Mouse (Mus musculus) MEL (cell line): ENCODE results near the gene Vamp2. TPM values are rescaled to one million over a fixed set of nuclear protein-coding genes. Genes with fewer than 3 reads are reported as not detected.
"Not testable (repeated sequence)": the region's sequence is repeated elsewhere in the genome, so short reads cannot be mapped to it uniquely, and the experiment has no call there.

ENCODE experiments used
- DNase-seq: peaks from one replicate; pipeline ENCODE4 v3.0.0; 2011; ENCODE audit warnings: low read depth, low spot score
- H3K27ac ChIP-seq: 2 replicates; pipeline ENCODE4 v1.5.1; 2012; ENCODE audit warnings: low read depth, mild to moderate bottlenecking, control low read depth, low read length, moderate library complexity; ENCODE audit not compliant: control insufficient read depth
- H3K27me3 ChIP-seq, 2 experiments: fragments of 150-350 bp in 1 of 2; sonication (generic) in 1 of 2; 2 replicates each; pipeline ENCODE4 v1.6.1; 2012; ENCODE audit warnings: low read length in 2 of 2, mild to moderate bottlenecking in 2 of 2, improper control_type of control experiment in 1 of 2, moderate library complexity in 1 of 2; ENCODE audit not compliant: insufficient read depth in 2 of 2, control insufficient read depth in 1 of 2
- H3K36me3 ChIP-seq, 2 experiments: 2 replicates each; pipeline ENCODE4 v1.6.1; 2012 to 2014; ENCODE audit warnings: low read length in 2 of 2, improper control_type of control experiment in 1 of 2, inconsistent platforms in 1 of 2, mild to moderate bottlenecking in 1 of 2; ENCODE audit not compliant: insufficient read depth in 2 of 2, control insufficient read depth in 1 of 2
- H3K4me1 ChIP-seq, 2 experiments: fragments of 150-350 bp in 1 of 2; sonication (generic) in 1 of 2; 2 replicates each; pipeline ENCODE4 v1.6.1; 2012; ENCODE audit warnings: low read length in 2 of 2, improper control_type of control experiment in 1 of 2, mild to moderate bottlenecking in 1 of 2; ENCODE audit not compliant: insufficient read depth in 2 of 2, control insufficient read depth in 1 of 2
- H3K4me3 ChIP-seq, 2 experiments: fragments of 150-350 bp in 1 of 2; sonication (generic) in 1 of 2; 2 replicates each; pipeline ENCODE4 v1.5.1; 2012; ENCODE audit warnings: low read depth in 2 of 2, low read length in 2 of 2, mild to moderate bottlenecking in 2 of 2, moderate library complexity in 2 of 2, control low read depth in 1 of 2, improper control_type of control experiment in 1 of 2; ENCODE audit not compliant: control insufficient read depth in 1 of 2, insufficient read depth in 1 of 2
- H3K79me2 ChIP-seq: 2 replicates; pipeline ENCODE4 v1.6.1; 2012; ENCODE audit warnings: mild to moderate bottlenecking, low read length, moderate library complexity; ENCODE audit not compliant: control insufficient read depth, poor library complexity, insufficient read depth
- H3K9ac ChIP-seq: 2 replicates; pipeline ENCODE4 v1.6.1; 2012; ENCODE audit warnings: low read depth, mild to moderate bottlenecking, control low read depth, low read length, moderate library complexity; ENCODE audit not compliant: control insufficient read depth, poor library complexity, severe bottlenecking
- H3K9me3 ChIP-seq: fragments of 150-350 bp; sonication (generic); replicated peaks from 2 replicates; pipeline ENCODE4 v1.6.1; 2012; ENCODE audit warnings: mild to moderate bottlenecking, low read length, improper control_type of control experiment, moderate library complexity; ENCODE audit not compliant: insufficient read depth
- BHLHE40 ChIP-seq: IDR thresholded peaks from 2 replicates; pipeline ENCODE4 v1.6.1; 2012; ENCODE audit warnings: low read depth, mild to moderate bottlenecking, inconsistent platforms, low read length, improper control_type of control experiment, borderline replicate concordance
- CHD2 ChIP-seq: IDR thresholded peaks from 2 replicates; pipeline ENCODE4 v1.6.1; 2011; ENCODE audit warnings: low read length, improper control_type of control experiment
- CTCF ChIP-seq, 3 experiments: IDR thresholded peaks in 2 of 3; conservative IDR thresholded peaks in 1 of 3; 2 replicates each; pipeline ENCODE4 v1.5.1; 2011 to 2012; ENCODE audit warnings: low read length in 3 of 3, low read depth in 2 of 3, mild to moderate bottlenecking in 2 of 3, improper control_type of control experiment in 1 of 3, inconsistent platforms in 1 of 3, mixed read lengths in 1 of 3, moderate library complexity in 1 of 3; ENCODE audit not compliant: control insufficient read depth in 1 of 3, insufficient read depth in 1 of 3, poor library complexity in 1 of 3, severe bottlenecking in 1 of 3
- ELF1 ChIP-seq: IDR thresholded peaks from 2 replicates; pipeline ENCODE4 v1.6.1; 2014; ENCODE audit warnings: low read depth, mild to moderate bottlenecking, inconsistent platforms, low read length, improper control_type of control experiment, moderate library complexity
- EP300 ChIP-seq, 2 experiments: IDR thresholded peaks; 2 replicates each; pipeline ENCODE4 v1.6.1; 2011; ENCODE audit warnings: improper control_type of control experiment in 2 of 2, low read length in 2 of 2, low read depth in 1 of 2, mild to moderate bottlenecking in 1 of 2
- GATA1 ChIP-seq: IDR thresholded peaks from 2 replicates; pipeline ENCODE4 v1.6.1; 2011; ENCODE audit warnings: low read depth, low read length, improper control_type of control experiment
- JUND ChIP-seq: IDR thresholded peaks from 2 replicates; pipeline ENCODE4 v1.6.1; 2011; ENCODE audit warnings: low read depth, mild to moderate bottlenecking, improper control_type of control experiment, low read length
- KAT2A ChIP-seq: conservative IDR thresholded peaks from 2 replicates; pipeline ENCODE4 v1.6.1; 2012; ENCODE audit warnings: low read depth, low read length, improper control_type of control experiment, inconsistent platforms
- MAZ ChIP-seq: IDR thresholded peaks from 2 replicates; pipeline ENCODE4 v1.6.1; 2012; ENCODE audit warnings: low read depth, mild to moderate bottlenecking, inconsistent platforms, low read length, improper control_type of control experiment
- MEF2A ChIP-seq: IDR thresholded peaks from 2 replicates; pipeline ENCODE4 v1.6.1; 2014; ENCODE audit warnings: low read depth, mild to moderate bottlenecking, inconsistent platforms, low read length, improper control_type of control experiment; ENCODE audit not compliant: poor library complexity, insufficient replicate concordance, severe bottlenecking; ENCODE audit errors: extremely low read depth
- MXI1 ChIP-seq: IDR thresholded peaks from 2 replicates; pipeline ENCODE4 v1.6.1; 2011; ENCODE audit warnings: mild to moderate bottlenecking, low read depth, low read length, improper control_type of control experiment
- MYB ChIP-seq: IDR thresholded peaks from 2 replicates; pipeline ENCODE4 v1.6.1; 2011; ENCODE audit warnings: mild to moderate bottlenecking, low read depth, low read length, improper control_type of control experiment
- MYC ChIP-seq: IDR thresholded peaks from 2 replicates; pipeline ENCODE4 v1.6.1; 2011; ENCODE audit warnings: low read depth, mild to moderate bottlenecking, low read length, improper control_type of control experiment, moderate library complexity
- POLR2A ChIP-seq, 2 experiments: IDR thresholded peaks; 2 replicates each; pipeline ENCODE4 v1.6.1; 2011 to 2012; ENCODE audit warnings: low read length in 2 of 2, mild to moderate bottlenecking in 2 of 2, control low read depth in 1 of 2, improper control_type of control experiment in 1 of 2, low read depth in 1 of 2, moderate library complexity in 1 of 2; ENCODE audit not compliant: control insufficient read depth in 1 of 2, insufficient read depth in 1 of 2, poor library complexity in 1 of 2
- POLR2AphosphoS2 ChIP-seq: IDR thresholded peaks from 2 replicates; pipeline ENCODE4 v1.6.1; 2011; ENCODE audit warnings: low read length, improper control_type of control experiment
- POLR2AphosphoS5 ChIP-seq: IDR thresholded peaks from 2 replicates; pipeline ENCODE4 v1.6.1; 2012; ENCODE audit warnings: low read depth, borderline replicate concordance, mild to moderate bottlenecking, inconsistent platforms, low read length, moderate library complexity, mixed read lengths
- RAD21 ChIP-seq: IDR thresholded peaks from 2 replicates; pipeline ENCODE4 v1.6.1; 2011; ENCODE audit warnings: mild to moderate bottlenecking, low read depth, low read length, improper control_type of control experiment
- SIN3A ChIP-seq: IDR thresholded peaks from 2 replicates; pipeline ENCODE4 v1.6.1; 2012; ENCODE audit warnings: low read length, improper control_type of control experiment, inconsistent platforms
- TBP ChIP-seq: IDR thresholded peaks from 2 replicates; pipeline ENCODE4 v1.8.0; 2011; ENCODE audit warnings: low read depth, low read length, improper control_type of control experiment
- TCF12 ChIP-seq: IDR thresholded peaks from 2 replicates; pipeline ENCODE4 v1.6.1; 2014; ENCODE audit warnings: low read depth, mild to moderate bottlenecking, inconsistent platforms, low read length, improper control_type of control experiment, moderate library complexity
- UBTF ChIP-seq: IDR thresholded peaks from 2 replicates; pipeline ENCODE4 v1.6.1; 2012; ENCODE audit warnings: low read depth, mild to moderate bottlenecking, inconsistent platforms, low read length, improper control_type of control experiment, moderate library complexity, borderline replicate concordance; ENCODE audit not compliant: insufficient read depth
- USF2 ChIP-seq, 2 experiments: IDR thresholded peaks; 2 replicates each; pipeline ENCODE4 v1.6.1; 2011 to 2012; ENCODE audit warnings: improper control_type of control experiment in 2 of 2, low read length in 2 of 2, borderline replicate concordance in 1 of 2, inconsistent platforms in 1 of 2, low read depth in 1 of 2, mild to moderate bottlenecking in 1 of 2; ENCODE audit not compliant: insufficient read depth in 1 of 2
- ZMIZ1 ChIP-seq: IDR thresholded peaks from 2 replicates; pipeline ENCODE4 v1.6.1; 2012; ENCODE audit warnings: low read depth, mild to moderate bottlenecking, inconsistent platforms, low read length, improper control_type of control experiment, moderate library complexity
- polyA plus RNA-seq, 2 experiments: library from polyadenylated mRNA; stranded (reverse) in 1 of 2; unstranded in 1 of 2; fragments of >175 nt in 1 of 2; fragments of >200 nt in 1 of 2; gene quantifications; 2 replicates each; pipeline versions ENCODE4 v1.2.1 to v1.2.4; 2012; ENCODE audit warnings: low replicate concordance in 2 of 2, low read depth in 1 of 2; ENCODE audit not compliant: insufficient read length in 2 of 2, insufficient read depth in 1 of 2, missing spikeins in 1 of 2
- total RNA-seq: library from RNA; depleted of rRNA; stranded (reverse); fragments of 300-350 nt; gene quantifications from 2 replicates; pipeline ENCODE4 v1.2.3, GENCODE M21; 2012

Vamp2 gene
- total and polyA plus RNA-seq, 3 experiments: 3.3 to 28.9 TPM; not detected in 1

GRCm38 (mm10) chr11:69092871-69093270 lies 4.6 kb downstream of the Vamp2 start:
- DNase-seq: no peak
- H3K79me2 ChIP-seq: peaks cover 17% of the 10 kb centered on the region
- peaks cover 6 to 9% of the 10 kb centered on the region in 2 experiments for H3K36me3 ChIP-seq
- H3K27me3 ChIP-seq: no peaks in the 10 kb centered on the region
- H3K4me3 ChIP-seq: no peak overlapping the region
- H3K9me3 ChIP-seq: no peaks in the 10 kb centered on the region
- TF ChIP-seq POLR2AphosphoS2 (no peak), TBP (no peak), CTCF (IDR thresholded peaks at IDR 0.05 in 2 of 3, conservative IDR thresholded peaks at IDR 0.05 in 1 of 3; ENCODE audit: control insufficient read depth in 1 of 3, insufficient read depth in 1 of 3, low read depth in 2 of 3, low read length in 3 of 3, poor library complexity in 1 of 3, severe bottlenecking in 1 of 3) (peak in 1 of 3 experiments; percentile 22; a peak in 1 of 6 replicates)
- TF ChIP-seq, all 39 proteins: peak for 1
- H3K27ac ChIP-seq: no peak overlapping the region
- H3K9ac ChIP-seq: no peak overlapping the region
- H3K4me1 ChIP-seq: peaks cover 8 to 15% of the 10 kb centered on the region in 2 experiments

GRCm38 (mm10) chr11:69093856-69094255 lies 5.6 kb downstream of the Vamp2 start:
- H3K27me3 ChIP-seq, H3K9me3 ChIP-seq, H3K27ac ChIP-seq, DNase-seq: not testable (repeated sequence)
- Histone ChIP-seq H3K36me3 (peaks cover 6 to 15% of the 10 kb centered on the region in 2 experiments), H3K4me3 (peak overlapping the region in 1 of 2 experiments; percentile 40; a peak in 1 of 4 replicates), H3K9ac (peak overlapping the region; percentile 61), H3K79me2 (peaks cover 17% of the 10 kb centered on the region), H3K4me1 (peaks cover 15 to 21% of the 10 kb centered on the region in 2 experiments)

- Histone ChIP-seq H3K9ac (peak within 1 kb of the TSS; percentile 72), H3K4me3 (peak within 1 kb of the TSS; percentile 54 to 61), H3K36me3 (peaks cover 6 to 10% of the 10 kb centered on the region in 2 experiments), H3K79me2 (peaks cover 12% of the 10 kb centered on the region), H3K9me3 (no peaks in the 10 kb centered on the region), H3K27ac (peak within 1 kb of the TSS; percentile 88), H3K27me3 (no peaks in the 10 kb centered on the region), H3K4me1 (peaks cover 15 to 18% of the 10 kb centered on the region in 2 experiments)
- peak; percentile 100 for DNase-seq
- TF ChIP-seq USF2 (IDR thresholded peaks at IDR 0.05; ENCODE audit: borderline replicate concordance in 1 of 2, insufficient read depth in 1 of 2, low read depth in 1 of 2, low read length in 2 of 2) (peak in 1 of 2 experiments; percentile 72; a peak in 2 of 4 replicates), BHLHE40 (peak; percentile 98), MAZ (peak; percentile 89; the same call in 1 of the 2 replicates), GATA1 (peak; percentile 46; the same call in 1 of the 2 replicates), JUND (0 out of 2 replicates have a peak, but pooled peaks have one; percentile 32), KAT2A (peak; percentile 68), CHD2 (peak; percentile 90), SIN3A (peak; percentile 100), ELF1 (peak; percentile 92), POLR2AphosphoS5 (no peak), MYC (peak; percentile 99), MYB (no peak), RAD21 (no peak), MEF2A (no peak), MXI1 (peak; percentile 100), POLR2A (IDR thresholded peaks at IDR 0.05; ENCODE audit: control insufficient read depth in 1 of 2, insufficient read depth in 1 of 2, low read depth in 1 of 2, low read length in 2 of 2, poor library complexity in 1 of 2) (peak; percentile 38 to 62; a peak in 3 of 4 replicates), EP300 (IDR thresholded peaks at IDR 0.05; ENCODE audit: low read depth in 1 of 2, low read length in 2 of 2) (no peak), POLR2AphosphoS2 (peak; percentile 50; the same call in 1 of the 2 replicates), ZMIZ1 (no peak; the same call in 1 of the 2 replicates), TCF12 (peak; percentile 28; the same call in 1 of the 2 replicates), UBTF (0 out of 2 replicates have a peak, but pooled peaks have one; percentile 59)
Measured at GRCm38 (mm10) chr11:69094697-69095429, 6.6 kb downstream of the Vamp2 start, which contains the start of gene Per1. TSS of gene Per1 (plus strand) at chr11:69095217.
